Mouse (Mus musculus) embryonic facial prominence, embryonic 14.5 days (tissue): Measurements from ENCODE around the gene Lsm8. TPM values are rescaled to one million over a fixed set of nuclear protein-coding genes. Genes with fewer than 3 reads are reported as not detected.
"Not testable (repeated sequence)": the region's sequence is repeated elsewhere in the genome, so short reads cannot be mapped to it uniquely, and the experiment has no call there.

ENCODE experiments used
- ATAC-seq: fragments of 200-750 bp; cut with Nextera tagmentation; 2 replicates; pipeline ENCODE4 v1.8.0; 2017; ENCODE audit warnings: low read depth, moderate number of reproducible peaks, moderate TSS enrichment
- DNase-seq: peaks from one replicate; pipeline ENCODE4 v3.0.0-alpha.2; 2015; ENCODE audit warnings: low spot score
- H3K27ac ChIP-seq: fragments of 300-500 bp; sonication (generic); replicated peaks from 2 replicates; pipeline ENCODE4 v1.5.1; 2014; ENCODE audit warnings: low read depth, mild to moderate bottlenecking, low read length, moderate library complexity
- H3K27me3 ChIP-seq: fragments of 300-500 bp; sonication (generic); replicated peaks from 2 replicates; pipeline ENCODE4 v1.6.1; 2014; ENCODE audit warnings: low read length; ENCODE audit not compliant: control insufficient read depth, insufficient read depth
- H3K36me3 ChIP-seq: fragments of 300-500 bp; sonication (generic); 2 replicates; pipeline ENCODE4 v1.6.1; 2014; ENCODE audit warnings: low read length, mixed read lengths; ENCODE audit not compliant: control insufficient read depth, insufficient read depth
- H3K4me1 ChIP-seq: fragments of 300-500 bp; sonication (generic); 2 replicates; pipeline ENCODE4 v1.6.1; 2014; ENCODE audit warnings: antibody characterized with exemption, low read length; ENCODE audit not compliant: control insufficient read depth, insufficient read depth
- H3K4me2 ChIP-seq: fragments of 300-500 bp; sonication (generic); 2 replicates; pipeline ENCODE4 v1.6.1; 2014; ENCODE audit warnings: low read depth, mild to moderate bottlenecking, low read length, moderate library complexity, mixed read lengths
- H3K4me3 ChIP-seq: fragments of 300-500 bp; sonication (generic); 2 replicates; pipeline ENCODE4 v1.5.1; 2014; ENCODE audit warnings: low read depth, mild to moderate bottlenecking, low read length
- H3K9ac ChIP-seq: fragments of 300-500 bp; sonication (generic); 2 replicates; pipeline ENCODE4 v1.6.1; 2014; ENCODE audit warnings: low read depth, mild to moderate bottlenecking, low read length, moderate library complexity, mixed read lengths
- H3K9me3 ChIP-seq: fragments of 300-500 bp; sonication (generic); 2 replicates; pipeline ENCODE4 v1.6.1; 2016; ENCODE audit warnings: low read length; ENCODE audit not compliant: control insufficient read depth
- WGBS: fragments of 180-500 bp; shearing (Covaris S2); extraction: QIAGEN DNeasy Blood & Tissue Kit; methylation state at CpG from one replicate; pipeline ENCODE4 v1.1.7; 2014; 5-methylcytosine and 5-hydroxymethylcytosine counted together
- polyA plus RNA-seq: library from polyadenylated mRNA; unstranded; fragments of >200 nt; fragmentation: Nextera tagmentation; extraction: Ambion mirVana; gene quantifications from 2 replicates; pipeline ENCODE4 v1.2.1, GENCODE M21; 2014

Gene Lsm8
- polyA plus RNA-seq, 1 experiment from 2014 or later: 129 TPM

- ATAC-seq, H3K27ac ChIP-seq, H3K4me1 ChIP-seq, DNase-seq, H3K36me3 ChIP-seq, H3K4me2 ChIP-seq, H3K27me3 ChIP-seq, H3K9ac ChIP-seq, H3K9me3 ChIP-seq, H3K4me3 ChIP-seq: not testable (repeated sequence)
- WGBS: 40% methylated on average over 1 of the region's 7 CpGs
Observed at GRCm38 (mm10) chr6:18845571-18845970, 2.8 kb upstream of the Lsm8 start.

GRCm38 (mm10) chr6:18848702-18849061 is 303 bp downstream of the Lsm8 start:
- ATAC-seq: no peak

GRCm38 (mm10) chr6:18855323-18855722 is 6.9 kb downstream of the Lsm8 start:
- Histone ChIP-seq H3K9me3 (no peaks in the 10 kb centered on the region), H3K36me3 (peaks cover 64% of the 10 kb centered on the region), H3K4me1 (no peaks in the 10 kb centered on the region), H3K9ac (no peak overlapping the region), H3K4me3 (no peak overlapping the region), H3K27ac (no peak overlapping the region), H3K4me2 (no peak overlapping the region), H3K27me3 (no peaks in the 10 kb centered on the region)
- ATAC-seq (no peak), DNase-seq (no peak)

More at GRCm38 (mm10) chr6:18848702-18849061, 303 bp downstream of the Lsm8 start:
- Histone ChIP-seq H3K4me2 (peak overlapping the region; percentile 68), H3K9me3 (no peaks in the 10 kb centered on the region), H3K27me3 (no peaks in the 10 kb centered on the region), H3K36me3 (peaks cover 28% of the 10 kb centered on the region), H3K4me1 (peaks cover 6% of the 10 kb centered on the region; the same call in 1 of the 2 replicates), H3K4me3 (peak overlapping the region; percentile 87), H3K27ac (peak overlapping the region; percentile 96), H3K9ac (peak overlapping the region; percentile 99)
- WGBS: 0% methylated on average over 26 of the region's 28 CpGs
- DNase-seq: no peak

- Histone ChIP-seq H3K27me3 (no peaks in the 10 kb centered on the region), H3K36me3 (peaks cover 56% of the 10 kb centered on the region), H3K4me3 (no peak overlapping the region), H3K4me2 (no peak overlapping the region), H3K9ac (no peak overlapping the region), H3K27ac (no peak overlapping the region), H3K9me3 (no peaks in the 10 kb centered on the region; the same call in 1 of the 2 replicates), H3K4me1 (no peaks in the 10 kb centered on the region)
- ATAC-seq: no peak
- 100% methylated on average over 3 of the region's 3 CpGs for WGBS
- DNase-seq: no peak
Observed at GRCm38 (mm10) chr6:18856487-18857078, 8.2 kb downstream of the Lsm8 start.

GRCm38 (mm10) chr6:18866018-18866417 is 17.6 kb downstream of the Lsm8 start, which contains the start of gene Ankrd7:
TSS of gene Ankrd7 (plus strand) at chr6:18866318.
- Histone ChIP-seq H3K27me3 (no peaks in the 10 kb centered on the region), H3K9me3 (no peaks in the 10 kb centered on the region; the same call in 1 of the 2 replicates), H3K36me3 (no peaks in the 10 kb centered on the region), H3K9ac (no peak within 1 kb of the TSS), H3K4me2 (no peak within 1 kb of the TSS), H3K4me3 (no peak within 1 kb of the TSS), H3K27ac (no peak within 1 kb of the TSS), H3K4me1 (no peaks in the 10 kb centered on the region)
- DNase-seq: no peak
- 94% methylated on average over 8 of the region's 8 CpGs for WGBS
- ATAC-seq: no peak

- no peak for ATAC-seq
Observed at GRCm38 (mm10) chr6:18889030-18889429, 40.7 kb downstream of the Lsm8 start.

GRCm38 (mm10) chr6:18894142-18894541 is 45.8 kb downstream of the Lsm8 start:
- H3K4me1 ChIP-seq: no peaks in the 10 kb centered on the region
- no peak for ATAC-seq
- no peak overlapping the region for H3K4me2 ChIP-seq
- no peak overlapping the region for H3K4me3 ChIP-seq
- no peaks in the 10 kb centered on the region for H3K27me3 ChIP-seq
- H3K36me3 ChIP-seq: no peaks in the 10 kb centered on the region
- H3K27ac ChIP-seq: no peak overlapping the region
- DNase-seq: no peak
- no peak overlapping the region for H3K9ac ChIP-seq
- no peaks in the 10 kb centered on the region for H3K9me3 ChIP-seq

More at GRCm38 (mm10) chr6:18889030-18889429, 40.7 kb downstream of the Lsm8 start:
- Histone ChIP-seq H3K4me3 (no peak overlapping the region), H3K9me3 (no peaks in the 10 kb centered on the region), H3K36me3 (no peaks in the 10 kb centered on the region), H3K4me1 (no peaks in the 10 kb centered on the region), H3K27ac (no peak overlapping the region), H3K4me2 (no peak overlapping the region), H3K9ac (no peak overlapping the region), H3K27me3 (no peaks in the 10 kb centered on the region)
- WGBS: 60% methylated on average over 2 of the region's 2 CpGs
- DNase-seq: no peak

Other genes starting within 250 kb of the Lsm8 start
- not detected in 2 replicates for gene Ankrd7, start 17.7 kb downstream of the Lsm8 start, polyA plus RNA-seq